Mouse (Mus musculus): ENCODE results near the gene Ptn.

DNA sequence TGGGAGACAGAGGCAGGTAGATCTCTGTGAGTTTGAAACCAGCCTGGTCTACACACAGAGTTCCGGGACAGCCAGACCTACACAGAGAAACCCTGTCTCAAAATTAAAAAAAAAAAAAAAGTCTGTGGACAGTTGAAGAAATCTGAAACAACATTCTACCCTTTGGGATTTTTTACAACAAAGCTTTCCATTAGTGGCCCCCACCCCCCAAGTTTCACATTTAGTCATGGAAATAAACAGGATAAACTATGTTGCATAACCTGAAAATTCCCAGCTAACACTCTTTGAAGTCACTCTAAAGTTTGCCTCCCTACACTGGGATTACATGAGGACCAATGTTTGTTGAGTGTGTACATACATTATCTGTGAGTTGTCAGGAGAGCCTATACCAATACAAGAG, 28.7 kb upstream of the Ptn start:
- no peak for TF ChIP-seq POLR2A (IDR thresholded peaks at IDR 0.05; ENCODE audit: borderline replicate concordance, low read depth, low read length)
- TF ChIP-seq CTCF (IDR thresholded peaks at IDR 0.05; ENCODE audit: low read depth, low read length), result no peak

Measured in bone marrow macrophage, adult 2 months (primary cell).